Mouse (Mus musculus) embryo, embryonic 9.5 days (tissue): ENCODE measurements at regions not wholly inside any gene's neighbourhood (a gene's known extent, or its start where the extent isn't known, plus 50 kb on each side); places are given as distances from the start of the nearest gene placed in this dataset.
"Not testable (repeated sequence)": the region's sequence is repeated elsewhere in the genome, so short reads cannot be mapped to it uniquely, and the experiment has no call there.

Experiments
- DNase-seq: peaks from one replicate; pipeline ENCODE4 v3.0.0-alpha.2; 2017; ENCODE audit errors: extremely low spot score

DNA sequence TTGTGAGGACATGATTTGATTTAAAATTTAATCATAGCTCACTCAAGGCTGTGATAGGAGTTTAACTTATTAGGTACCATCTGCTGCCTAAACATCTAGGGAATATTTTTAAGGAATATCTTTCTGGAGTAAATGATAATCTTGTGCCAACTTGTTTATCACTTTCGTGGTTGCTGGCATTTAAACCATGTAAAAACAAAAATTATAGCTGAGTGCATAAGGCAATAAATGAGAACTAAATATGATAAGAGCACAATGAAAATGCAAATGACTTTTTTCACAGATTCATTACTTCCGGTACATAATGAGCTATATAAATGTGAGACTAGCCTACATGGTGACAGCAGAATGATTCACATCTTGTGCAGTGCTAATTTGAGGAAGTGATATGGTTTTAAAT lies 221.8 kb upstream of the Tmprss15 start:
- DNase-seq: no peak

GRCm38 (mm10) chr16:79308541-79308940 lies 217.6 kb upstream of the Tmprss15 start:
- DNase-seq: no peak

DNA sequence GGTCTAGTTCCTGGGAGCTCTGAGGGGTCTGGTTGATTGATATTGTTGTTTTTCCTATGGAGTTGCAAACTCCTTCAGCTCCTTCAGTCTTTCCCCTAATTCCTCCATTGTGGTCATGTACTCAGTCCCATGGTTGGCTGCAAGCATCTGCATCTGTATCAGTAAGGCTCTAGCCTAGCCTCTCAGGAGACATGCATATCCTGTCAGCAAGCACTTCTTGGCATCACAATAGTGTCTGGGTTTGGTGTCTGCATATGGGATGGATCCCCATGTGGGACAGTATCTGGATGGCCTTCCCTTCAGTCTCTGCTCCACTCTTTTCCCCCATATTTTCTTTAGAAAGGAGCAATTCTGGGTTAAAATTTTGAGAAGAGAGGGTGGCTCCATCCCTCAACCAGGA lies 205.7 kb upstream of the Tmprss15 start:
- not testable (repeated sequence) for DNase-seq

- DNase-seq: no peak
Measured at GRCm38 (mm10) chr16:79279006-79279405, 188.1 kb upstream of the Tmprss15 start.

DNA sequence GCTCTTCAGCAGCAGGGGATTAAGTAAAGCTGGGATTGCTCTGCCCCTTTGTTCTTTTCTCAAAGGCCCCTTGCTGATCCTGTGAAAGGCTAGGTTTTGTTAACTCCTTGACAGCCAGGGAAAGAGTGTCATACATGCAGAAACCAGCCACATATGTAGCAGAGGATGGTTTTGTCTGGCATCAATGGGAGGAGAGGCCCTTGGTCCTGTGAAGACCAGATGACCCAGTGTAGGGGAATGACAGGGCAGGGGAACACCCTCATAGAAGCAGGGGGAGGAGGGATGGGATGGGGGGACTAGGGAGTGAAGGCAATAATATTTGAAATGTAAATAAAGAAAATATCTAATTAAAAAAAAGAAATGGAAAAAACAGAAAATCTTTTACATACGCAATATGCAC lies 165.6 kb upstream of the Tmprss15 start:
- no peak for DNase-seq

DNA sequence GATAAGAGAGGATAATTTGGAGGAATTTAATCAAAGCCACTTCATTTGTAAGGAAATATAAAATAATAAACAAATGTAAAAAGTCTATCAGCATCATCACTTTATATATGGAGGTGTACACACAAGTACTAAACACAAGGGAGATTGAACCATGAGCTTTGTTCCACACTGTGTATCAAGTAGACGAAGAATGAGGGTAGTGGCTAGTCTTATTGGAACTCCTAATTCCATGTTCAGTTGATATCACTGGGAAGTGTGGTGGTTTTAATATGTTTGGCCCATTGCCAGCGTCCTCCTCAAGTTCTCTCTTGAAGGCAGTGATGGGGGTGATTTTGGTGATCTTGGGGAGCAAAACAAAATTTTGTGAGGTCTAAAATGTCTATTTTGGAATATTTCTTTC lies 165.2 kb upstream of the Tmprss15 start:
- no peak for DNase-seq

DNA sequence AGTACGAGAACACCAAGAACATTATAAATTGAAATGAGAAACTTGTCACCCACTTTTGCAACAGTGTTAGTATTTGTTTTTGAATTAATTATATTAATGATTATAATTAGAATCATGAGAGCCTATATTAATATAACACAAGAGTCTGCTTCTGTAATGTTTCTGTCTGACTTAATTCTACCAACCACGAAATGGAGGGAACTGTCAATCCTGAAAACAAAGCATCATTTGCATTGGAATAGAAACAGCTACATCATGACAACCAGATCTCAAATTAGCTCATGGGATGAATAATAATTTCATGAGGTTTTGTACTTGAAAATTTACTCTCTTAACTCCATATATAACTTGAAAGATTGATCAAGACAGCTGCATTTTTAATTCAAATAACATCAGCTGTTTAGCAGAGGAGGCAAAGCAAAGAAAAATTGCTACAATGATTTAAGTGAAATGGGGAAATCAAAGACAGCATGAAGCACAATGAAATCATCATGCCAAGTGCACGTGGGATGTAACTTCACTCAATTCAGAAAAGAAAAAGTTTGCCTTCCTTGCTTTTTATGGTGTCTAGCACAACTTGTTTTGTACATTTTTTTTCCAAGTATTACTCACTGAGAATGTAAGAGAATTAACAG lies 150.1 kb upstream of the Tmprss15 start:
- no peak for DNase-seq

DNA sequence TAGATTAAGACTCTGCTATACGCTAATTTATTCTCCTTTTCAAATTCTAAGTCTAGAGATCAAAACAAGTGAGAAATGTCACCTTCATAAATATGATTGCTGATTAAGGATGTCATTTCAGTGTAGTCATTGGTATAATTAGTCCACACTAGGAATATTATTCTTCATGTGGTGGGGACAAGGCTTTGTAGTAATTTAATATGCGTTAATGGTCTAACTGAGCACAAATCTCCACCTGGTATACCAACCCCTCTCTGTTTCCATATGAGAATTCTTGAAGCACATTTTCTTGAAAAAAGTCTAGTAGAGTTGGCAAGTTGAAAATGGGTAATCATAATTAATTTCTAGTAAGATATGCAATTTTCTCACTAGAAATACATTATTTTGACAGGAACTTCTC lies 149.3 kb upstream of the Tmprss15 start:
- DNase-seq: no peak

DNA sequence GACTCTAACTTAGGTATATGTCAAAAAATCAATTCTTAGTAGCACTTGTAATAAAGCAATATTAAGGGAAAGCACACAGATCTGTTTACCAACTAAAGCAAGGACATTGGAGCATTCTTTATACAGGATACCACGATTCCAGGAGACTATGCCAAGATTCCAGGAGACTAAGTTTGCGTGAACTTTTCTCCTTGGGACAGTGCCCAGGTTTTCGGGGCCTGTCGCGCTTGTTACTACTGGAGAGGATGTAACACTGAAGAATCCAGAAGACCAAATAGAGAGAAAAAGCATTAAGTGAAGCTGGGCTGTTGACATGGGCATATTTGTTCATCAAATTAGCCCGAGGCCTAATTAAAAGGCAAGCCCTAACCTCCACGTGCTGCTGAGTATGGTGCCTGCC lies 100.3 kb upstream of the Tmprss15 start:
- no peak for DNase-seq

DNA sequence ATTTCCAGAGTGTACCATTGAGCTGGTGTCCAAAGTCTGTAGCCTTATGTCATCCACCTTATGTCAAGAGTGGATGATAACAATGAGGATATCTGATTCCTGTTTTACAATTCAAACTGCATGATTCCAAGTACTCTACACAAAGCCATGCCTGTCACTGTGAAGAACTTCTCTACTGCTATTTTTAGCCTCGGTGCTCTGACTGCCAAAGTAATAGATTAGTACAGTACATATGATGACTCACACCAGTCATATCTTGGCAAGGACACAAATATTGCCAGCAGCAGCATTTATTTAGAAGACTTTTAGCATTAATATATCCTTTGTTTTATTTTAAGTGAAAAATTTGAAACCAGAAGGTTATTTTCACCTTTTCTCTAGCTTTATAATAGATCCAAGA lies 95.6 kb upstream of the Tmprss15 start:
- no peak for DNase-seq

DNA sequence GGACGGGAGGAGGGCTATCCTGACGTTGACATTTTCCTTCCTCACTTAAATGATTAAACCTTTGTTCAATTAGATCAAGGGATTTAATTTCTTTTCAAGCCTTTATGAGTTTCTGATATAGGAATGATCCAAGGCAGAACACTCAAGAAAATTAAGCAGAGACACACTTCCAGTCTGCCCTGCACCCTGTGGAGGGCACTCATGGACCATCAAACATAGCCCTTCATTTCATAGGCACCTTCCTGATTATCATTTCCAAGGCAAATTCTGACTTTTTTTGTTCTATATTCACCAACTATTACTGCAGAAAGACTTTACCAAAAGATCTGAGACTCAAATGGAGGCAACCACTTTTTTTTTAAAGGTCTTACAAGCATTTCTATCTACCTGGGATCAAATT lies 91.6 kb upstream of the Tmprss15 start:
- no peak for DNase-seq

DNA sequence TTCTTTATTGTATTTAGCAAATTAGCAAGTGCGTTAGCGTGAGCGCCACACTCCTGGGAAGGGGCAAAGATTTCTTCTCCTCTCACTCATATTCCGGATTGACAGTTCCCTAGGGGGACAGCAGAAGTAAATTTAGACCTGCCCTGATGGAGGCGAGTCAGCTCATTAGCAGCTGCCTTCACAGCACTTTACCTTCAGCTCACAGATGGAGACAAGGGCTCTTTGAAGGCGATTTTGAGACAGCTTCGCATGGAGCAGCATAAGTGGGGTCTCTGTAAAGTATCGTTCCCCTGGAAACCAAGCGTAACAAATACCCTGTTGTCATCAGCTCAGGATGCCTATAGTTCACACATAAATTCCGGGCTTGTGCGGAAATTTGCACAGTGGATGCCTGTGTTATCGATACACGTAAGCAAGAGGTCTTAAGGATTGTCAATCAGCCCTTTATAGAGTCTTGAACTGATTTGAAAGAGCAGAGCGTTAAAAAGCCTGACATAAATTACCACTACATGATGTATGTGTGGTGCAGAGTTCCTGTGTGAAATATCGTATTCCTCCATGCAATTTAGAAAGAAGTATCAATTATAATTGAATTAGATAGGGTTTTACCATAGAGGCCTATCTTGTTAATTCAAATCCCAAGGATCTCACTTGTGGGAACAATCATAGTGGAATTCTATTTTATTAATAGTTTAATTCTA lies 86.6 kb upstream of the Tmprss15 start:
- no peak for DNase-seq

DNA sequence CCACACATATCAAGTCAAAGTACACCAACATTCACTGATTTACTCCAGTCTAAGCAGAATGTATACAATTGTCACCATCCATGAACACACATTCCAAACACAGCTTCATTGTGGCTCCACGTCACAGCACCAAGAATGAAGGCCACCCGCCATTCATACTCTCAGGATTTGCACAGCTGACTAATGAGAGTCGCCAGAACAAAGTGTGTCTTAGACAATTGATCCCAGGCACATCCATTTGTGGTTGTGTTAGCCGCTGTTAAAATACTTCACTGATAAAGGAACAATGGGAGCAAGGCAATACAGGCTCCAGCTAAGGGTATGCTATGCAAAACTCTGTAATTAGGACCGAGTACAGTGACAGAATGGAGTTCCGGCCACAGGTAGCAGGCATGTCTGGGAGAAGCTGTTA lies 85.9 kb upstream of the Tmprss15 start:
- no peak for DNase-seq

DNA sequence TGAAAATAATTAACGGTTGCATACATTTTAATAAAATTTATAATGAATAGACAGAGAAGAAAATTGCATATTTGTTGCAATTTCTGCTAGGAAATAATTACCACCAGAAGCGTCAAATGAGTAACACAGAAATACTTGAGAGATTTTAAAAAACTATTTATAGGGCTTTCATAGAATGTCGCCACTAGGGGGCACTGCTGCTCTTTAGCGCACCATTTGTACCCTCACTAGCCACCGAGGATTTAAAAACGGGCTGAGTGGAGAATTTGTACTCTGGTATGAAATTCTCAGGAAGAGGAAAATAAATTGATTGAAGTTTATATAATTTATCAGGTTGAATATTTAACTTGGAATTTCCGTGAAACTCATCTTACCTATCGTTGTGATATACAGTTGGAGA lies 77.3 kb upstream of the Tmprss15 start:
- DNase-seq: peak; percentile 52

GRCm38 (mm10) chr16:79142813-79143212 lies 51.9 kb upstream of the Tmprss15 start:
- DNase-seq: no peak
